Mouse (Mus musculus): ENCODE measurements around the gene Hal. TPM values are rescaled to one million over a fixed set of nuclear protein-coding genes. Genes with fewer than 3 reads are reported as not detected.

The Hal gene
- total and polyA plus RNA-seq, 3 experiments: 0.03 to 0.12 TPM; not detected in 1

DNA sequence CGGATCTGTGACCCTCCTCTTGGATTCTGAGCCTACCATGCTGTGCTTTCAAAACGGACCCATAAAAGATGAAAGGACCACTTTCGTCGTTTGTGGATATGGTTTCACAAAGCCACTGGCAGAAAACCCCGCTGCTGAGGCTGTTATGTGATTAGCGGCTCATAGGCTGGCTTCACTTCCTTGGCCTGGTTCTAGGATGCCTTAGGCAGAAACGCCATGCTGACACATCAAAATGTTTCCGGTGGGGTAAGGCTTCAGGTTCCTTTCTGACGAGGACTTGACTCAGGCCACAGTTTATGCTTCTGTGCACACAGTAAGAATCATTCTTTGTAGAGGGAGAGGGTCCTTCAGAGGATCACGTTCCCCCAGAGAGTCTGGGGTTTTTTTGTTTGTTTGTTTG is 12.3 kb downstream of the Hal start:
- Histone ChIP-seq H3K4me1 (ENCODE audit: control insufficient read depth in 1 of 2, insufficient read depth in 2 of 2, low read length in 2 of 2) (no peaks in the 10 kb centered on the region), H3K9ac (ENCODE audit: control insufficient read depth, low read depth, low read length, poor library complexity, severe bottlenecking) (no peak overlapping the region), H3K9me3 (replicated peaks; ENCODE audit: insufficient read depth, low read length) (no peaks in the 10 kb centered on the region), H3K36me3 (ENCODE audit: control insufficient read depth in 1 of 2, insufficient read depth in 2 of 2, low read length in 2 of 2) (no peaks in the 10 kb centered on the region), H3K79me2 (ENCODE audit: control insufficient read depth, insufficient read depth, low read length, poor library complexity) (no peaks in the 10 kb centered on the region), H3K27me3 (ENCODE audit: control insufficient read depth in 1 of 2, insufficient read depth in 2 of 2, low read length in 2 of 2) (no peaks in the 10 kb centered on the region; a peak in 1 of 4 replicates), H3K4me3 (ENCODE audit: control insufficient read depth in 1 of 2, insufficient read depth in 1 of 2, low read depth in 2 of 2, low read length in 2 of 2) (no peak overlapping the region), H3K27ac (ENCODE audit: control insufficient read depth, low read depth, low read length) (no peak overlapping the region)
- no peak for DNase-seq (ENCODE audit: low read depth, low spot score)
- TF ChIP-seq CHD1 (IDR thresholded peaks at IDR 0.05; ENCODE audit: low read depth, low read length): no peak
- TF ChIP-seq POLR2A (IDR thresholded peaks at IDR 0.05; ENCODE audit: control insufficient read depth in 1 of 2, insufficient read depth in 1 of 2, low read depth in 1 of 2, low read length in 2 of 2, poor library complexity in 1 of 2): no peak
- TF ChIP-seq MAFK (IDR thresholded peaks at IDR 0.05; ENCODE audit: borderline replicate concordance, low read depth, low read length): no peak
- no peak for TF ChIP-seq USF1 (IDR thresholded peaks at IDR 0.05; ENCODE audit: low read depth, low read length)
- TF ChIP-seq POLR2AphosphoS2 (IDR thresholded peaks at IDR 0.05; ENCODE audit: low read length): no peak
- no peak for TF ChIP-seq CTCF (IDR thresholded peaks at IDR 0.05 in 2 of 3, conservative IDR thresholded peaks at IDR 0.05 in 1 of 3; ENCODE audit: control insufficient read depth in 1 of 3, insufficient read depth in 1 of 3, low read depth in 2 of 3, low read length in 3 of 3, poor library complexity in 1 of 3, severe bottlenecking in 1 of 3)
- TF ChIP-seq UBTF (IDR thresholded peaks at IDR 0.05; ENCODE audit: borderline replicate concordance, insufficient read depth, low read depth, low read length): no peak
- TF ChIP-seq ZC3H11A (IDR thresholded peaks at IDR 0.05; ENCODE audit: low read depth, low read length): no peak
- no peak for TF ChIP-seq MYB (IDR thresholded peaks at IDR 0.05; ENCODE audit: low read depth, low read length)
- no peak for TF ChIP-seq KAT2A (conservative IDR thresholded peaks at IDR 0.05; ENCODE audit: low read depth, low read length)
- no peak for TF ChIP-seq MXI1 (IDR thresholded peaks at IDR 0.05; ENCODE audit: low read depth, low read length)
- no peak for TF ChIP-seq NRF1 (IDR thresholded peaks at IDR 0.05; ENCODE audit: insufficient read depth, low read depth, low read length, poor library complexity, severe bottlenecking)
- TF ChIP-seq CHD2 (IDR thresholded peaks at IDR 0.05; ENCODE audit: low read length): no peak
- no peak for TF ChIP-seq EP300 (IDR thresholded peaks at IDR 0.05; ENCODE audit: low read depth in 1 of 2, low read length in 2 of 2)
- TF ChIP-seq POLR2AphosphoS5 (IDR thresholded peaks at IDR 0.05; ENCODE audit: borderline replicate concordance, low read depth, low read length): no peak

DNA sequence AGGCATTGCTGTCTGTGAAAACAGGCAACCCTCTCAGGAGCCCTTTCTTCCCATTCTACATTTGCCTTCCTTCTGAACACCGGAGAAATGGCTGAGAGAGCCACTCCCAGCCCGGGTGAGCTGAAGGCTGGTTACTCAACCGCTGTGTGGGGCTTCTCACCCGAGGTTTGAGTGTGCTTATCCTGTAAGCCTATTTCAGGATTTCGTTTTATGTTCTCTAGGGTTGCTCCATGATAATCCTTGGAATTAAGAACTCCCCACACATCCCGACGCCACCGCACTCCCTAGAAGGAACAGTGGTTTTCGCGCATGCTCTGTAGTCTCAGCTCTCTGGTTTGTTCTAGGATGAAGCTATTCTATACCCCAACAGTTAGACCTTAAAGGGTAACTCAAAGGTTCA is 12.8 kb downstream of the Hal start:
- Histone ChIP-seq H3K36me3 (ENCODE audit: control insufficient read depth in 1 of 2, insufficient read depth in 2 of 2, low read length in 2 of 2) (no peaks in the 10 kb centered on the region), H3K27ac (ENCODE audit: control insufficient read depth, low read depth, low read length) (no peak overlapping the region)
- no peak for TF ChIP-seq CHD1 (IDR thresholded peaks at IDR 0.05; ENCODE audit: low read depth, low read length)
- TF ChIP-seq ZKSCAN1 (IDR thresholded peaks at IDR 0.05; ENCODE audit: low read depth, low read length): no peak
- no peak for TF ChIP-seq ZMIZ1 (IDR thresholded peaks at IDR 0.05; ENCODE audit: low read depth, low read length)
- TF ChIP-seq USF2 (IDR thresholded peaks at IDR 0.05; ENCODE audit: borderline replicate concordance in 1 of 2, insufficient read depth in 1 of 2, low read depth in 1 of 2, low read length in 2 of 2): no peak
- TF ChIP-seq GATA1 (IDR thresholded peaks at IDR 0.05; ENCODE audit: low read depth, low read length): no peak

More for the DNA sequence above, 12.8 kb downstream of the Hal start:
- Histone ChIP-seq H3K9ac (ENCODE audit: control insufficient read depth, low read depth, low read length, poor library complexity, severe bottlenecking) (no peak overlapping the region), H3K4me1 (ENCODE audit: control insufficient read depth in 1 of 2, insufficient read depth in 2 of 2, low read length in 2 of 2) (no peaks in the 10 kb centered on the region), H3K27me3 (ENCODE audit: control insufficient read depth in 1 of 2, insufficient read depth in 2 of 2, low read length in 2 of 2) (no peaks in the 10 kb centered on the region; a peak in 1 of 4 replicates), H3K79me2 (ENCODE audit: control insufficient read depth, insufficient read depth, low read length, poor library complexity) (no peaks in the 10 kb centered on the region), H3K4me3 (ENCODE audit: control insufficient read depth in 1 of 2, insufficient read depth in 1 of 2, low read depth in 2 of 2, low read length in 2 of 2) (no peak overlapping the region), H3K9me3 (replicated peaks; ENCODE audit: insufficient read depth, low read length) (no peaks in the 10 kb centered on the region)
- no peak for DNase-seq (ENCODE audit: low read depth, low spot score)

All from MEL (cell line).